Mouse (Mus musculus): ENCODE data around the gene P2ry12. TPM values are rescaled to one million over a fixed set of nuclear protein-coding genes. Genes with fewer than 3 reads are reported as not detected.

P2ry12 gene
- polyA plus RNA-seq (2012; rRNA removed): 1.2 and 1.6 TPM in 2 replicates

GRCm38 (mm10) chr3:59262704-59263103 lies at the start of gene P2ry12:
TSS of gene P2ry12 (minus strand) at chr3:59262871.

GRCm38 (mm10) chr3:59210727-59211126 lies 51.9 kb downstream of the P2ry12 start, which contains the start of gene P2ry13:
TSS of gene P2ry13 (minus strand) at chr3:59210882.

GRCm38 (mm10) chr3:59194938-59195337 lies 67.7 kb downstream of the P2ry12 start, which contains the start of gene Gpr87:
TSS of gene Gpr87 (minus strand) at chr3:59195104.

Other genes starting within 250 kb of the P2ry12 start
- 0.37 and 0.46 TPM in 2 replicates for gene Gpr171, start 161.1 kb downstream of the P2ry12 start, polyA plus RNA-seq (2012; rRNA removed)
- gene P2ry14, start 109.3 kb downstream of the P2ry12 start, polyA plus RNA-seq (2012; rRNA removed): 2.5 and 2.6 TPM in 2 replicates
- gene Gpr87, start 67.8 kb downstream of the P2ry12 start, polyA plus RNA-seq (2012; rRNA removed): not detected in 2 replicates
- 1.9 and 2.4 TPM in 2 replicates for gene P2ry13, start 52.0 kb downstream of the P2ry12 start, polyA plus RNA-seq (2012; rRNA removed)
- gene Igsf10, start 81.5 kb upstream of the P2ry12 start, polyA plus RNA-seq (2012; rRNA removed): 0.25 and 0.34 TPM in 2 replicates

Data from liver, embryonic 14 days (tissue).